27 mouse cellular contexts compared by ENCODE assay signal in genomic region chr2:144649960-144650359, GRCm38 (mm10).
"Had no signal": no experiment of that assay in that cellular context is flagged by ENCODE, and none has a peak within 500 bp of the region (broad histone marks: within the 10 kb centered on the region; RNA-seq: fewer than 3 reads in every experiment).

No protein-coding gene starts in this region.

- H3K27me3 ChIP-seq: heart, embryonic 13.5 days; heart, embryonic 15.5 days; hindbrain, embryonic 12.5 days; intestine, embryonic 15.5 days; limb, embryonic 13.5 days; limb, embryonic 15.5 days; liver, embryonic 12.5 days had no signal

- H3K4me2 ChIP-seq: heart, embryonic 11.5 days; heart, embryonic 13.5 days; heart, embryonic 15.5 days; hindbrain, embryonic 12.5 days; hindbrain, embryonic 14.5 days; intestine, embryonic 15.5 days; limb, embryonic 13.5 days; limb, embryonic 15.5 days; liver, embryonic 12.5 days had no signal

- H3K27ac ChIP-seq: gastrocnemius, adult 2 months; heart, adult 2 months; heart, embryonic 13.5 days; heart, embryonic 15.5 days; hindbrain, embryonic 10.5 days; hindbrain, embryonic 12.5 days; hindbrain, embryonic 14.5 days; intestine, embryonic 15.5 days; limb, embryonic 13.5 days; limb, embryonic 15.5 days; liver, embryonic 12.5 days; liver, embryonic 14.5 days had no signal

- H3K9me3 ChIP-seq: heart, embryonic 13.5 days; heart, embryonic 15.5 days; hindbrain, embryonic 10.5 days; hindbrain, embryonic 12.5 days; intestine, embryonic 15.5 days; limb, embryonic 13.5 days; limb, embryonic 15.5 days; liver, embryonic 12.5 days had no signal

- ATAC-seq: hindbrain, embryonic 16.5 days; inflammation-experienced regulatory T-cells, adult 6 months; intestine, embryonic 15.5 days; intestine, postnatal 0 days; liver, embryonic 12.5 days had no signal

- DNase-seq: gastrocnemius, adult 2 months; gastrocnemius, postnatal 10 days; gastrocnemius, postnatal 25 days; heart, adult 2 months; heart, postnatal 14 days; heart, postnatal 36 days; kidney, adult 18-20 months; kidney, adult 8-10 months; kidney, postnatal 10 days; kidney, postnatal 36 days; layer of hippocampus, adult 9-11 months; layer of hippocampus, postnatal 36 days; left cerebral cortex, postnatal 4 days had no signal

- H3K36me3 ChIP-seq: heart, embryonic 13.5 days; heart, embryonic 15.5 days; hindbrain, embryonic 10.5 days; hindbrain, embryonic 12.5 days; intestine, embryonic 15.5 days; limb, embryonic 13.5 days; limb, embryonic 15.5 days; liver, embryonic 12.5 days had no signal

- H3K9ac ChIP-seq: heart, embryonic 13.5 days; heart, embryonic 15.5 days; hindbrain, embryonic 12.5 days; hindbrain, embryonic 14.5 days; intestine, embryonic 15.5 days; limb, embryonic 13.5 days; limb, embryonic 15.5 days; liver, embryonic 12.5 days; liver, embryonic 14.5 days had no signal

- H3K4me3 ChIP-seq: gastrocnemius, adult 2 months; heart, adult 2 months; heart, embryonic 13.5 days; heart, embryonic 15.5 days; hindbrain, embryonic 10.5 days; hindbrain, embryonic 12.5 days; intestine, embryonic 15.5 days; limb, embryonic 13.5 days; limb, embryonic 15.5 days; liver, embryonic 12.5 days had no signal

- H3K4me1 ChIP-seq: heart, embryonic 13.5 days; heart, embryonic 15.5 days; intestine, embryonic 15.5 days; limb, embryonic 15.5 days; liver, embryonic 12.5 days had no signal
